Mouse (Mus musculus): ENCODE data around the gene Mdm2. TPM values are rescaled to one million over a fixed set of nuclear protein-coding genes. Genes with fewer than 3 reads are reported as not detected.
A peak's percentile ranks its signal among the peaks of the same experiment; 100 is the strongest.
"Not testable (repeated sequence)": the region's sequence is repeated elsewhere in the genome, so short reads cannot be mapped to it uniquely, and the experiment has no call there.

The Mdm2 gene
- polyA plus RNA-seq, 1 experiment from 2014 or later, result 53.6 TPM

GRCm38 (mm10) chr10:117745570-117746296, 35.2 kb upstream of the Mdm2 start:
- Histone ChIP-seq H3K36me3 (peaks cover 29% of the 10 kb centered on the region), H3K4me3 (peak overlapping the region; percentile 57), H3K9ac (peak overlapping the region; percentile 82), H3K27ac (peak overlapping the region; percentile 69), H3K4me1 (replicated peaks) (peaks cover 26% of the 10 kb centered on the region), H3K4me2 (peak overlapping the region; percentile 65)
- H3K27me3 ChIP-seq, H3K9me3 ChIP-seq: not testable (repeated sequence)
- ATAC-seq (ENCODE audit: low FRiP score), result peak; percentile 78
- under 1% methylated on average over 14 of the region's 46 CpGs for WGBS

GRCm38 (mm10) chr10:117743917-117744316, 33.4 kb upstream of the Mdm2 start:
- peaks cover 36% of the 10 kb centered on the region for H3K36me3 ChIP-seq
- H3K4me1 ChIP-seq (replicated peaks), result peaks cover 26% of the 10 kb centered on the region
- WGBS, result 88% methylated on average over 4 of the region's 4 CpGs
- no peak overlapping the region for H3K27ac ChIP-seq
- H3K27me3 ChIP-seq, result no peaks in the 10 kb centered on the region
- ATAC-seq (ENCODE audit: low FRiP score), result no peak
- no peaks in the 10 kb centered on the region for H3K9me3 ChIP-seq
- peak overlapping the region; percentile 82 for H3K9ac ChIP-seq
- H3K4me2 ChIP-seq, result peak overlapping the region; percentile 65
- H3K4me3 ChIP-seq, result peak overlapping the region; percentile 57; the same call in 1 of the 2 replicates

- Histone ChIP-seq H3K4me1 (replicated peaks) (peaks cover 26% of the 10 kb centered on the region), H3K27me3 (no peaks in the 10 kb centered on the region), H3K4me3 (no peak overlapping the region), H3K36me3 (peaks cover 40% of the 10 kb centered on the region), H3K4me2 (no peak overlapping the region), H3K9me3 (no peaks in the 10 kb centered on the region), H3K27ac (no peak overlapping the region), H3K9ac (no peak overlapping the region)
- no peak for ATAC-seq (ENCODE audit: low FRiP score)
- 89% methylated on average over 2 of the region's 2 CpGs for WGBS
Measured at GRCm38 (mm10) chr10:117743182-117743581, 32.6 kb upstream of the Mdm2 start.

GRCm38 (mm10) chr10:117742618-117743017, 32.1 kb upstream of the Mdm2 start:
- no peaks in the 10 kb centered on the region for H3K27me3 ChIP-seq
- H3K9me3 ChIP-seq, result no peaks in the 10 kb centered on the region
- H3K27ac ChIP-seq, result no peak overlapping the region
- H3K36me3 ChIP-seq, result peaks cover 46% of the 10 kb centered on the region
- no peak overlapping the region for H3K9ac ChIP-seq
- WGBS, result 93% methylated on average over 4 of the region's 4 CpGs
- ATAC-seq (ENCODE audit: low FRiP score), result no peak
- no peak overlapping the region for H3K4me2 ChIP-seq
- no peak overlapping the region for H3K4me3 ChIP-seq
- peaks cover 26% of the 10 kb centered on the region for H3K4me1 ChIP-seq (replicated peaks)

- Histone ChIP-seq H3K4me3 (no peak overlapping the region), H3K4me1 (replicated peaks) (peaks cover 26% of the 10 kb centered on the region), H3K9ac (no peak overlapping the region), H3K4me2 (no peak overlapping the region), H3K27me3 (no peaks in the 10 kb centered on the region), H3K9me3 (no peaks in the 10 kb centered on the region), H3K36me3 (peaks cover 53% of the 10 kb centered on the region), H3K27ac (no peak overlapping the region)
- 89% methylated on average over 15 of the region's 15 CpGs for WGBS
- ATAC-seq (ENCODE audit: low FRiP score), result no peak
Measured at GRCm38 (mm10) chr10:117741698-117742475, 31.3 kb upstream of the Mdm2 start.

- H3K4me1 ChIP-seq (replicated peaks), result peaks cover 26% of the 10 kb centered on the region
- WGBS, result 91% methylated on average over 9 of the region's 9 CpGs
- H3K27me3 ChIP-seq, result no peaks in the 10 kb centered on the region
- peaks cover 63% of the 10 kb centered on the region for H3K36me3 ChIP-seq
- H3K9me3 ChIP-seq, result no peaks in the 10 kb centered on the region
- H3K4me2 ChIP-seq, result no peak overlapping the region
- no peak overlapping the region for H3K4me3 ChIP-seq
- no peak for ATAC-seq (ENCODE audit: low FRiP score)
- no peak overlapping the region for H3K27ac ChIP-seq
- no peak overlapping the region for H3K9ac ChIP-seq
Measured at GRCm38 (mm10) chr10:117740921-117741320, 30.4 kb upstream of the Mdm2 start.

GRCm38 (mm10) chr10:117740171-117740570, 29.6 kb upstream of the Mdm2 start:
- 97% methylated on average over 10 of the region's 10 CpGs for whole genome bisulfite sequencing
- H3K36me3 ChIP-seq, result peaks cover 67% of the 10 kb centered on the region
- no peaks in the 10 kb centered on the region for H3K9me3 ChIP-seq
- H3K4me2 ChIP-seq, result no peak overlapping the region
- no peak overlapping the region for H3K9ac ChIP-seq
- ATAC-seq (ENCODE audit: low FRiP score), result no peak
- H3K27me3 ChIP-seq, result no peaks in the 10 kb centered on the region
- no peak overlapping the region for H3K4me3 ChIP-seq
- H3K4me1 ChIP-seq (replicated peaks), result peaks cover 22% of the 10 kb centered on the region
- H3K27ac ChIP-seq, result no peak overlapping the region

- Histone ChIP-seq H3K27ac (no peak overlapping the region), H3K9ac (no peak overlapping the region), H3K9me3 (no peaks in the 10 kb centered on the region), H3K27me3 (no peaks in the 10 kb centered on the region), H3K4me2 (no peak overlapping the region), H3K36me3 (peaks cover 67% of the 10 kb centered on the region), H3K4me1 (replicated peaks) (peaks cover 17% of the 10 kb centered on the region), H3K4me3 (no peak overlapping the region)
- 97% methylated on average over 6 of the region's 6 CpGs for WGBS
- ATAC-seq (ENCODE audit: low FRiP score), result no peak
Measured at GRCm38 (mm10) chr10:117739648-117739948, 29.0 kb upstream of the Mdm2 start.

GRCm38 (mm10) chr10:117738928-117739647, 28.5 kb upstream of the Mdm2 start:
- Histone ChIP-seq H3K4me1 (replicated peaks) (peaks cover 11% of the 10 kb centered on the region), H3K9me3 (no peaks in the 10 kb centered on the region), H3K36me3 (peaks cover 67% of the 10 kb centered on the region), H3K4me2 (no peak overlapping the region), H3K27ac (no peak overlapping the region), H3K4me3 (no peak overlapping the region), H3K27me3 (no peaks in the 10 kb centered on the region), H3K9ac (no peak overlapping the region)
- ATAC-seq (ENCODE audit: low FRiP score), result no peak
- WGBS, result 94% methylated on average over 15 of the region's 15 CpGs

GRCm38 (mm10) chr10:117738140-117738921, 27.8 kb upstream of the Mdm2 start:
- H3K36me3 ChIP-seq, result peaks cover 63% of the 10 kb centered on the region
- no peaks in the 10 kb centered on the region for H3K9me3 ChIP-seq
- no peak overlapping the region for H3K27ac ChIP-seq
- H3K4me3 ChIP-seq, result no peak overlapping the region
- H3K4me2 ChIP-seq, result no peak overlapping the region
- no peak for ATAC-seq (ENCODE audit: low FRiP score)
- H3K4me1 ChIP-seq (replicated peaks), result peaks cover 4% of the 10 kb centered on the region
- H3K27me3 ChIP-seq, result no peaks in the 10 kb centered on the region
- H3K9ac ChIP-seq, result no peak overlapping the region
- WGBS, result 78% methylated on average over 13 of the region's 13 CpGs

GRCm38 (mm10) chr10:117737498-117737897, 26.9 kb upstream of the Mdm2 start:
- H3K4me1 ChIP-seq (replicated peaks); H3K9me3 ChIP-seq; H3K4me2 ChIP-seq; H3K27me3 ChIP-seq; ATAC-seq (ENCODE audit: low FRiP score); H3K4me3 ChIP-seq; H3K27ac ChIP-seq; H3K9ac ChIP-seq: not testable (repeated sequence)
- H3K36me3 ChIP-seq, result peaks cover 71% of the 10 kb centered on the region
- WGBS, result 97% methylated on average over 8 of the region's 8 CpGs

- no peak overlapping the region for H3K4me2 ChIP-seq
- H3K9me3 ChIP-seq, result no peaks in the 10 kb centered on the region
- ATAC-seq (ENCODE audit: low FRiP score), result no peak
- no peak overlapping the region for H3K27ac ChIP-seq
- 80% methylated on average over 4 of the region's 4 CpGs for WGBS
- H3K36me3 ChIP-seq, result peaks cover 67% of the 10 kb centered on the region
- no peak overlapping the region for H3K9ac ChIP-seq
- no peak overlapping the region for H3K4me3 ChIP-seq
- H3K4me1 ChIP-seq (replicated peaks), result 0 out of 2 replicates have a peak, but pooled peaks cover 2% of the 10 kb centered on the region
- no peaks in the 10 kb centered on the region for H3K27me3 ChIP-seq
Measured at GRCm38 (mm10) chr10:117737075-117737474, 26.5 kb upstream of the Mdm2 start.

All from hindbrain, embryonic 13.5 days (tissue).